Mouse (Mus musculus) intestine, postnatal 0 days (tissue): ENCODE measurements around the gene Xbp1. TPM values are rescaled to one million over a fixed set of nuclear protein-coding genes. Genes with fewer than 3 reads are reported as not detected.
"Not testable (repeated sequence)": the region's sequence is repeated elsewhere in the genome, so short reads cannot be mapped to it uniquely, and the experiment has no call there.

Experiments
- ATAC-seq: fragments of 200-750 bp; cut with Nextera tagmentation; 2 replicates; pipeline ENCODE4 v1.8.0; 2017; ENCODE audit warnings: mild to moderate bottlenecking, moderate TSS enrichment, moderate library complexity
- H3K27ac ChIP-seq: fragments of 300-500 bp; sonication (generic); 2 replicates; pipeline ENCODE4 v1.5.1; 2014; ENCODE audit warnings: mild to moderate bottlenecking, low read depth, low read length, moderate library complexity
- H3K27me3 ChIP-seq: fragments of 300-500 bp; sonication (generic); replicated peaks from 2 replicates; pipeline ENCODE4 v1.6.1; 2014; ENCODE audit warnings: low read length, mixed read lengths; ENCODE audit not compliant: control insufficient read depth, insufficient read depth
- H3K36me3 ChIP-seq: fragments of 300-500 bp; sonication (generic); 2 replicates; pipeline ENCODE4 v1.6.1; 2014; ENCODE audit warnings: mild to moderate bottlenecking, moderate library complexity; ENCODE audit not compliant: control insufficient read depth, insufficient read depth
- H3K4me1 ChIP-seq: fragments of 300-500 bp; sonication (generic); replicated peaks from 2 replicates; pipeline ENCODE4 v1.6.1; 2014; ENCODE audit warnings: antibody characterized with exemption, low read length, mixed read lengths; ENCODE audit not compliant: control insufficient read depth, insufficient read depth
- H3K4me2 ChIP-seq: fragments of 300-500 bp; sonication (generic); replicated peaks from 2 replicates; pipeline ENCODE4 v1.6.1; 2014; ENCODE audit warnings: low read depth, mild to moderate bottlenecking, moderate library complexity
- H3K4me3 ChIP-seq: fragments of 300-500 bp; sonication (generic); 2 replicates; pipeline ENCODE4 v1.5.1; 2014; ENCODE audit warnings: low read depth, low read length
- H3K9ac ChIP-seq: fragments of 300-500 bp; sonication (generic); 2 replicates; pipeline ENCODE4 v1.6.1; 2014; ENCODE audit warnings: mild to moderate bottlenecking, low read depth, low read length
- H3K9me3 ChIP-seq: fragments of 300-500 bp; sonication (generic); 2 replicates; pipeline ENCODE4 v1.6.1; 2016; ENCODE audit warnings: mixed run types; ENCODE audit not compliant: control insufficient read depth
- CTCF ChIP-seq: sonication (generic); IDR thresholded peaks from 2 replicates; pipeline ENCODE4 v1.5.1; 2016; ENCODE audit warnings: low read depth, mild to moderate bottlenecking, control low read depth, antibody characterized with exemption, moderate library complexity
- WGBS: fragments of 180-500 bp; shearing (Covaris S2); extraction: QIAGEN DNeasy Blood & Tissue Kit; methylation state at CpG from one replicate; pipeline ENCODE4 v1.1.7; 2014; 5-methylcytosine and 5-hydroxymethylcytosine counted together
- polyA plus RNA-seq: library from polyadenylated mRNA; unstranded; fragments of >200 nt; fragmentation: Nextera tagmentation; extraction: Ambion mirVana; gene quantifications from 2 replicates; pipeline ENCODE4 v1.2.1, GENCODE M21; 2015

The Xbp1 gene
- polyA plus RNA-seq, 1 experiment from 2014 or later: 150 TPM

DNA sequence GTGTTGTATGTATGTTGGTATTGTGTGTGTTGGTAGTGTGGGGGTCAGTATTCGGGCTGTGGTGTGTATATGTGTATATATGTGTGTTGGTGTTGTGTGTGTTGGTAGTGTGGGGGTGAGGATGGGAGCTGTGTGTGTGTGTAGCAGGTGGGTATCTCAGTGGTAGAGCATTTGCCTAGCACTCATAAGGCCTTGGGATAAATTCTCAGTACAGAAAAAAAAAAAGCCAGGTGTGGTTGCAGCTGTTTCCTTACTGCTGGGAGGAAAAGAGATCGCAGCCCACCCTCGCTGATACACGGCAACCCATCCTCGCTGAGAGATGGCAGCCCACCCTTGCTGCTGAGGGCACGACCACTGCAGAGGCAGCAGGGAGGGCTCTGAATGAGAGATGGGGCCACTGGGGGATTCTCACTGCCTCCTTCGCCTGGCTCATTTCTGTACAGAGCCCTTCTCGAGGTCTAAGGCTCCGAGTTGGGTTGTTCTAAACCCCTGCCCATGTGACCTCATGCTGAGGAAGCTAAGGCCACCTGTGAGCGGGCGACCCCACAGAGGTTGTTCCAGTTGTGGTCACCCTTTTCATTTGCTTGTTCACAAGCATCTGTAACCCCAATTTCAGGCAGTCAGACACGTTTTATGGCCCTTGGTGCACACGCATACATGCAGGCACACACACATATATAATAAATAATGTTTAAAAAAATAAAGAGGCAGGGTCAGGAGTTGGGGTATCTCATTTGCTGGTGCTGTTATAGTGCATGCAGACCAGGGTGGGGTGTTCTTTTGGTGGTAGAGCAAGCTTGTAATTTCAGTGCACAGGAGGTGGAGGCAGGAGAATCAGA is 19.3 kb upstream of the Xbp1 start:
- H3K36me3 ChIP-seq: no peaks in the 10 kb centered on the region
- 0 out of 2 replicates have a peak, but pooled peaks cover 6% of the 10 kb centered on the region for H3K4me1 ChIP-seq
- H3K9ac ChIP-seq: no peak overlapping the region
- no peak overlapping the region for H3K27ac ChIP-seq
- no peaks in the 10 kb centered on the region for H3K27me3 ChIP-seq
- ATAC-seq: no peak
- no peak overlapping the region for H3K4me2 ChIP-seq
- H3K4me3 ChIP-seq: no peak overlapping the region
- 76% methylated on average over 13 of the region's 13 CpGs for WGBS
- no peaks in the 10 kb centered on the region for H3K9me3 ChIP-seq
- no peak for TF ChIP-seq CTCF

DNA sequence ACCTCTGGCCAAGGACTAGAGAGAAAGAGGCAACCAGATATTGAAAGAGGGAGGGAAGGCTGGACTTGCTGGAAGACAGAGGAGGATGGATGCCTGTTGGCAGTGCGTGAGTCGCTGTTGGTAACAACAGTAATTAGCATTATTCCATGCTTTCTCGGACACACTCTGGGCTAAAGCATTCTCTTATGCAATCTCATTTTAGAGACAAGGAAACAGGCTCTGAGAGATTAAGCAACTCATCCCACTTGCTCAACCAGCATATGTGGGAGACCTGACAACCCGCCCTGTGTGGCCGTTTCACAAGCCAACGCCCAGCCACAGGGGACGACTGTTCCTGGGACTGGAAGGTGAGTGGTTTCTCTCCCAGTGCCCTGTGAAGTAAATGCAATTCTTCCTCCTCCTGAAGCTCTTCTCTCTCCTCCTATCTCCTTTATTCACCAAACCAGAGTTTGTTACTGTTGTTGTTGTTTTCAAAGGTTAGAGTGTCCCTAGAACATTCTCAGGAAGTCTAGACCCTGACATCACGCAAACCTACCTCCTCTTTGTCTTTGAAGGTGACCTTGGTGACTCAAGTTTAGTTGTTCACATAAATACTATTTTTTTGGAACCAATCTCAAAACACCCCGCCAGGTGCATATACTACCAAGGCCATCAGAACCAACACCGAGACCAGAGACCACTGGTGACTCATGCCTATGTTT is 18.0 kb upstream of the Xbp1 start:
- WGBS: 56% methylated on average over 10 of the region's 10 CpGs
- H3K9me3 ChIP-seq: no peaks in the 10 kb centered on the region
- no peaks in the 10 kb centered on the region for H3K27me3 ChIP-seq
- H3K27ac ChIP-seq: no peak overlapping the region
- TF ChIP-seq CTCF: no peak
- H3K4me2 ChIP-seq: no peak overlapping the region
- no peaks in the 10 kb centered on the region for H3K36me3 ChIP-seq
- H3K9ac ChIP-seq: no peak overlapping the region
- 0 out of 2 replicates have a peak, but pooled peaks cover 6% of the 10 kb centered on the region for H3K4me1 ChIP-seq
- no peak overlapping the region for H3K4me3 ChIP-seq
- ATAC-seq: no peak

DNA sequence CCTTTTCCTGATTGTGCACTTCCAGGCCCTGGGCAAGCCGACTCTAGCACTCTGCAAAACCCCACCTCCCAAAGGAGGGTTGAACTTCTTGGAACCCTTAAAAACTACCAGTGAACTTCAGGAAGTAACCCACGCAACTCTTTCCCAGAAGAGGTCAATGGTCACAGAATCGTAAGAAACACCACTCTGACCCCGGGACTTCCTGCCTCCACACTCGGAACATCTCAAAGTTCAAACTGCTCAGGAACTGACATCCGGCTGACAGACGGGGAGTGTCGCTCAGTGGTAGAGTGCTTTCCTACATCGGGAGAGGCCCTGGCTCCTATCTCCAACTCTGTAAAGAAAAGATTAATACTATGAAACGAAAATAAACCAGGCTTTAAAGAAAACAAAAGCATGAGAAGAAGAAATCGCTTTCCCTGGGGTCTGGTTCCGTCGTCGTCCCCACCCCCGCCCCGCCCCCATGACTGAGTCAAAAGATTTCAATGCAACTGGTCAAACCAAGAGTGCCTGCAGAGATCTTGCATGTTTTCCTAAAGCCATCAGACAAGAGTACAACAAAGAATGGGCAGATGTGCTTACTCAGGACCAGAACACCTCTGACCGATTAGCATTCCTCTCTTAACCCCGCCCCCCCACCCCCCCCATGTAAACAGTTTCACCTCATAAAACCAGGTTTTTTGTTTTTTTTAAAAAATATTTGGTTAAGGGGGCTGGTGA is 14.4 kb upstream of the Xbp1 start:
- H3K36me3 ChIP-seq: no peaks in the 10 kb centered on the region
- no peaks in the 10 kb centered on the region for H3K27me3 ChIP-seq
- H3K4me2 ChIP-seq: peak overlapping the region; percentile 51
- peak; percentile 93 for ATAC-seq
- WGBS: 8% methylated on average over 18 of the region's 18 CpGs
- H3K4me3 ChIP-seq: 0 out of 2 replicates have a peak overlapping the region, but pooled peaks have one; percentile 5
- no peak overlapping the region for H3K9ac ChIP-seq
- no peaks in the 10 kb centered on the region for H3K9me3 ChIP-seq
- peak overlapping the region; percentile 86 for H3K27ac ChIP-seq
- TF ChIP-seq CTCF: no peak; the same call in 1 of the 2 replicates
- H3K4me1 ChIP-seq: 0 out of 2 replicates have a peak, but pooled peaks cover 3% of the 10 kb centered on the region

DNA sequence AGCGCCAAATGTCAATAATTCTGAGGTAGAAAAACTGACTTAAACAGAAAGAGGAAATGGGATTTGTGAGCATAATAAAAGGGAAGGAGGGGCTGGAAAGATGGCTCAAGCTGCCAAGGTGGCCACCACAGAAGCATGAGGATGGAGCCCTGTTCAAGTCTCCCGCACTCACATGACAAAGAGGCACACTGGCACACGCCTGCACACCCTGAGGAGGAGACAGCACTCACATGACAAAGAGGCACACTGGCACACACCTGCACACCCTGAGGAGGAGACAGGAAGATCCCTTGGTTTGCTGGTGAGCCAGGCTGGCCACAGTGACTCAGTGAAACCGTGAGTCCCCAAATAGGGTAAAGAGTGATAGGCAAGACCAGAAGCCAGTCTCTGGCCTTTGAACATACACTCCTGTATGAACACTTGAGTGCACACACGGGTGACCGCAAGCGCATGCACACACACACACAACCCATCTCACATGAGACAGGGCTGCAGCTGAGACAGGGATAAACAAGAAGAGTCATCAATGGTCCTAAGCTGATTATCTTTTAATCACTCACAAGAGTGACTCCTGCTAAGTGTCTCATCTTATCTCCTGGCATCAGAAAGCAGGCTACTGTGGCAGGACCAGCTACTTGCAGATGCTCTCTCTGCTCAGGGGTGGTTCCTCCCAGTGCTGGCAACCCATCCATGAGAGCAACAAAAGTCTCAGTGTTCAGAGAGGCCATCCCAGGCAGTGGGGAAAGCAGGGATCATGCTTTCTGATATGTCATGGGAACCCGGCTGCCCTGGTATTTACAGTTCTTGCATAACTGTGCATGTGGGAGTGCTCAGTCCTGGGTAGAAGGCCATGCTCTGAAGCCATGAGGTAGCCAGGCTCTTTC is 11.0 kb upstream of the Xbp1 start:
- WGBS: 71% methylated on average over 8 of the region's 8 CpGs
- Histone ChIP-seq H3K9me3 (no peaks in the 10 kb centered on the region), H3K9ac (no peak overlapping the region), H3K27me3 (no peaks in the 10 kb centered on the region), H3K27ac (peak overlapping the region; percentile 57), H3K4me2 (no peak overlapping the region; the same call in 1 of the 2 replicates), H3K4me1 (no peaks in the 10 kb centered on the region), H3K36me3 (no peaks in the 10 kb centered on the region), H3K4me3 (no peak overlapping the region)
- TF ChIP-seq CTCF: no peak
- no peak for ATAC-seq

DNA sequence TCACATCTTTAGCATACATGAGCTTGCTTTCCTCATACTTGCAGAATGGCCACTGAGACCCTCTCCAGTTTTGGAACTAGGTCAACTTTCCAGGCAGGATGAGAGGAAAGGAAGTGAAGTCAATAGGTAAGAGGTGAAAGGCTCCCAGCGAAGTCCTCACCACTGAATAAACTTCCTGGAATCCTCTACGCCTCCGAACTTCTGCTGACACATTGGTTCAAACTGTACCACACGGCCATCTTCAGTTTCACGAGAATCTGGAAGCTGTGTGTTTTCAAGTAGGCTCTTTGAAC is 10.4 kb upstream of the Xbp1 start:
- TF ChIP-seq CTCF: no peak
- H3K27me3 ChIP-seq: no peaks in the 10 kb centered on the region
- no peak overlapping the region for H3K9ac ChIP-seq
- H3K9me3 ChIP-seq: no peaks in the 10 kb centered on the region
- no peak overlapping the region for H3K4me3 ChIP-seq
- H3K36me3 ChIP-seq: no peaks in the 10 kb centered on the region
- no peak for ATAC-seq
- H3K4me2 ChIP-seq: no peak overlapping the region
- 58% methylated on average over 5 of the region's 5 CpGs for WGBS
- no peaks in the 10 kb centered on the region for H3K4me1 ChIP-seq
- H3K27ac ChIP-seq: peak overlapping the region; percentile 57

DNA sequence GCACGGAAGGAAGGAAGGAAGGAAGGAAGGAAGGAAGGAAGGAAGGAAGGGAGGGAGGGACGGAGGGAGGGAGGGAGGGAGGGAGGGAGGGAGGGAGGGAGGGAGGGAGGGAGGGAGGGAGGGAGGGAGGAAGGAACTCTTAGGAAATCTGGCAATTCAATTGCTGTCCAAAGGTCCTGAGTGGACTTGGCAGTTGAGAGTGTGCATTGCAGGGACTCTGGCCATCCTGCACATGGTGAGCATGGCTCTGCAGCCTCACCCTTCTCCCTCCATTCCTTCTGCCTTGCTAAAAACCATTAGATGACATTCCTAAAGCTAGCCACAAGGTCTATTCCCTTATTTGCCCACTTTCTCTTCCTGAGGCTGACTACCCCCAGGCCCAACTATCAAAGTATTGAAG is 9.8 kb upstream of the Xbp1 start:
- 80% methylated on average over 1 of the region's 2 CpGs for WGBS
- not testable (repeated sequence) for H3K4me1 ChIP-seq, H3K9me3 ChIP-seq, H3K27ac ChIP-seq, H3K4me3 ChIP-seq, H3K9ac ChIP-seq, H3K36me3 ChIP-seq, H3K27me3 ChIP-seq, H3K4me2 ChIP-seq, ATAC-seq
